Mouse (Mus musculus) embryonic facial prominence, embryonic 13.5 days (tissue): ENCODE results near the gene Cdk2ap2. TPM values are rescaled to one million over a fixed set of nuclear protein-coding genes. Genes with fewer than 3 reads are reported as not detected.

Source experiments
- ATAC-seq: fragments of 200-750 bp; cut with Nextera tagmentation; 2 replicates; pipeline ENCODE4 v1.8.0; 2017; ENCODE audit warnings: low read depth; ENCODE audit not compliant: insufficient number of reproducible peaks, insufficient read depth, low FRiP score, low TSS enrichment
- H3K27ac ChIP-seq: fragments of 300-500 bp; sonication (generic); 2 replicates; pipeline ENCODE4 v1.5.1; 2015; ENCODE audit warnings: moderate library complexity, mild to moderate bottlenecking, inconsistent platforms
- H3K27me3 ChIP-seq: fragments of 300-500 bp; sonication (generic); 2 replicates; pipeline ENCODE4 v1.6.1; 2015; ENCODE audit warnings: mild to moderate bottlenecking, inconsistent platforms
- H3K36me3 ChIP-seq: fragments of 300-500 bp; sonication (generic); 2 replicates; pipeline ENCODE4 v1.6.1; 2015; ENCODE audit warnings: mild to moderate bottlenecking, inconsistent platforms
- H3K4me1 ChIP-seq: fragments of 300-500 bp; sonication (generic); 2 replicates; pipeline ENCODE4 v1.6.1; 2015; ENCODE audit warnings: inconsistent platforms
- H3K4me2 ChIP-seq: fragments of 300-500 bp; sonication (generic); 2 replicates; pipeline ENCODE4 v1.6.1; 2015; ENCODE audit warnings: moderate library complexity, mild to moderate bottlenecking, inconsistent platforms
- H3K4me3 ChIP-seq: fragments of 300-500 bp; sonication (generic); 2 replicates; pipeline ENCODE4 v1.5.1; 2015; ENCODE audit warnings: mild to moderate bottlenecking, inconsistent platforms
- H3K9ac ChIP-seq: fragments of 300-500 bp; sonication (generic); 2 replicates; pipeline ENCODE4 v1.6.1; 2015; ENCODE audit warnings: mild to moderate bottlenecking, inconsistent platforms
- H3K9me3 ChIP-seq: fragments of 300-500 bp; sonication (generic); 2 replicates; pipeline ENCODE4 v1.6.1; 2016; ENCODE audit warnings: inconsistent platforms
- WGBS: fragments of 180-500 bp; shearing (Covaris S2); methylation state at CpG from one replicate; pipeline ENCODE4 v1.1.7; 2015; ENCODE audit warnings: mixed read lengths; 5-methylcytosine and 5-hydroxymethylcytosine counted together
- polyA plus RNA-seq: library from polyadenylated mRNA; unstranded; fragments of >200 nt; fragmentation: Nextera tagmentation; extraction: Ambion mirVana; gene quantifications from 2 replicates; pipeline ENCODE4 v1.2.1, GENCODE M21; 2015

Gene Cdk2ap2
- polyA plus RNA-seq, 1 experiment from 2014 or later: 62.3 TPM

GRCm38 (mm10) chr19:4106654-4107053, 9.7 kb downstream of the Cdk2ap2 start:
- 86% methylated on average over 14 of the region's 14 CpGs for WGBS
- no peak overlapping the region for H3K9ac ChIP-seq
- no peak for ATAC-seq

GRCm38 (mm10) chr19:4108535-4108934, 11.6 kb downstream of the Cdk2ap2 start:
- Histone ChIP-seq H3K36me3 (peaks cover 23% of the 10 kb centered on the region), H3K4me2 (no peak overlapping the region), H3K27me3 (no peaks in the 10 kb centered on the region), H3K27ac (no peak overlapping the region), H3K9ac (no peak overlapping the region), H3K9me3 (no peaks in the 10 kb centered on the region), H3K4me3 (no peak overlapping the region), H3K4me1 (no peaks in the 10 kb centered on the region)
- WGBS: 86% methylated on average over 9 of the region's 9 CpGs
- ATAC-seq: no peak

More at GRCm38 (mm10) chr19:4106654-4107053, 9.7 kb downstream of the Cdk2ap2 start:
- peaks cover 4% of the 10 kb centered on the region; the same call in 1 of the 2 replicates for H3K36me3 ChIP-seq
- H3K9me3 ChIP-seq: no peaks in the 10 kb centered on the region
- H3K4me2 ChIP-seq: no peak overlapping the region
- H3K27ac ChIP-seq: no peak overlapping the region
- peaks cover 16% of the 10 kb centered on the region for H3K27me3 ChIP-seq
- no peak overlapping the region for H3K4me3 ChIP-seq
- no peaks in the 10 kb centered on the region for H3K4me1 ChIP-seq

- Histone ChIP-seq H3K4me2 (no peak overlapping the region), H3K27ac (no peak overlapping the region), H3K9me3 (no peaks in the 10 kb centered on the region), H3K4me1 (no peaks in the 10 kb centered on the region), H3K9ac (peak overlapping the region; percentile 46; the same call in 1 of the 2 replicates), H3K27me3 (no peaks in the 10 kb centered on the region), H3K36me3 (peaks cover 59% of the 10 kb centered on the region), H3K4me3 (no peak overlapping the region)
- 93% methylated on average over 26 of the region's 26 CpGs for WGBS
- no peak for ATAC-seq
Observed at GRCm38 (mm10) chr19:4112063-4112960, 15.3 kb downstream of the Cdk2ap2 start.

- H3K27me3 ChIP-seq: no peaks in the 10 kb centered on the region
- no peaks in the 10 kb centered on the region for H3K9me3 ChIP-seq
Observed at GRCm38 (mm10) chr19:4113186-4113805, 16.3 kb downstream of the Cdk2ap2 start.

GRCm38 (mm10) chr19:4113806-4114230, 16.8 kb downstream of the Cdk2ap2 start:
- H3K4me1 ChIP-seq: no peaks in the 10 kb centered on the region
- H3K4me3 ChIP-seq: no peak overlapping the region
- peaks cover 67% of the 10 kb centered on the region for H3K36me3 ChIP-seq
- H3K27ac ChIP-seq: no peak overlapping the region
- no peaks in the 10 kb centered on the region for H3K27me3 ChIP-seq
- H3K9ac ChIP-seq: no peak overlapping the region
- 68% methylated on average over 5 of the region's 5 CpGs for WGBS
- H3K4me2 ChIP-seq: no peak overlapping the region
- no peak for ATAC-seq
- no peaks in the 10 kb centered on the region for H3K9me3 ChIP-seq

More at GRCm38 (mm10) chr19:4113186-4113805, 16.3 kb downstream of the Cdk2ap2 start:
- ATAC-seq: no peak
- peak overlapping the region; percentile 46; the same call in 1 of the 2 replicates for H3K9ac ChIP-seq
- peaks cover 67% of the 10 kb centered on the region for H3K36me3 ChIP-seq
- H3K4me2 ChIP-seq: no peak overlapping the region
- H3K4me1 ChIP-seq: no peaks in the 10 kb centered on the region
- no peak overlapping the region for H3K4me3 ChIP-seq
- H3K27ac ChIP-seq: no peak overlapping the region
- 85% methylated on average over 13 of the region's 13 CpGs for WGBS

- H3K27me3 ChIP-seq: no peaks in the 10 kb centered on the region
- H3K4me3 ChIP-seq: no peak overlapping the region
- 89% methylated on average over 10 of the region's 10 CpGs for WGBS
- H3K4me1 ChIP-seq: peaks cover under 1% of the 10 kb centered on the region; the same call in 1 of the 2 replicates
- ATAC-seq: no peak
- no peak overlapping the region for H3K4me2 ChIP-seq
- no peaks in the 10 kb centered on the region for H3K9me3 ChIP-seq
- H3K27ac ChIP-seq: no peak overlapping the region
- peaks cover 67% of the 10 kb centered on the region for H3K36me3 ChIP-seq
- H3K9ac ChIP-seq: no peak overlapping the region
Observed at GRCm38 (mm10) chr19:4114551-4114950, 17.6 kb downstream of the Cdk2ap2 start.

- Histone ChIP-seq H3K9ac (no peak overlapping the region), H3K4me2 (no peak overlapping the region), H3K27me3 (no peaks in the 10 kb centered on the region), H3K4me1 (peaks cover 7% of the 10 kb centered on the region), H3K36me3 (peaks cover 67% of the 10 kb centered on the region), H3K4me3 (no peak overlapping the region), H3K9me3 (no peaks in the 10 kb centered on the region), H3K27ac (no peak overlapping the region)
- WGBS: 94% methylated on average over 10 of the region's 10 CpGs
- ATAC-seq: no peak
Observed at GRCm38 (mm10) chr19:4115144-4115543, 18.2 kb downstream of the Cdk2ap2 start.

- Histone ChIP-seq H3K9ac (no peak overlapping the region), H3K4me3 (no peak overlapping the region), H3K27ac (no peak overlapping the region), H3K9me3 (no peaks in the 10 kb centered on the region), H3K4me2 (no peak overlapping the region), H3K4me1 (peaks cover 13% of the 10 kb centered on the region), H3K36me3 (peaks cover 67% of the 10 kb centered on the region), H3K27me3 (no peaks in the 10 kb centered on the region)
- 84% methylated on average over 11 of the region's 11 CpGs for WGBS
- no peak for ATAC-seq
Observed at GRCm38 (mm10) chr19:4115816-4116215, 18.8 kb downstream of the Cdk2ap2 start.

- peaks cover 60% of the 10 kb centered on the region for H3K36me3 ChIP-seq
- 94% methylated on average over 7 of the region's 7 CpGs for WGBS
- no peak for ATAC-seq
- peaks cover 16% of the 10 kb centered on the region for H3K4me1 ChIP-seq
- H3K9me3 ChIP-seq: no peaks in the 10 kb centered on the region
- no peak overlapping the region for H3K27ac ChIP-seq
- no peaks in the 10 kb centered on the region for H3K27me3 ChIP-seq
- no peak overlapping the region for H3K4me3 ChIP-seq
- H3K4me2 ChIP-seq: no peak overlapping the region
- H3K9ac ChIP-seq: no peak overlapping the region
Observed at GRCm38 (mm10) chr19:4117006-4117405, 20.0 kb downstream of the Cdk2ap2 start.

- Histone ChIP-seq H3K4me3 (no peak overlapping the region), H3K9me3 (no peaks in the 10 kb centered on the region), H3K27ac (no peak overlapping the region), H3K36me3 (peaks cover 46% of the 10 kb centered on the region), H3K27me3 (no peaks in the 10 kb centered on the region), H3K4me2 (no peak overlapping the region), H3K9ac (no peak overlapping the region), H3K4me1 (peaks cover 16% of the 10 kb centered on the region)
- 87% methylated on average over 2 of the region's 2 CpGs for WGBS
- no peak for ATAC-seq
Observed at GRCm38 (mm10) chr19:4118350-4118749, 21.4 kb downstream of the Cdk2ap2 start.

GRCm38 (mm10) chr19:4119716-4120487, 22.9 kb downstream of the Cdk2ap2 start:
- H3K27ac ChIP-seq: no peak overlapping the region
- H3K27me3 ChIP-seq: no peaks in the 10 kb centered on the region
- peak overlapping the region; percentile 61 for H3K4me2 ChIP-seq
- WGBS: 90% methylated on average over 6 of the region's 6 CpGs
- no peak overlapping the region for H3K4me3 ChIP-seq
- H3K36me3 ChIP-seq: peaks cover 31% of the 10 kb centered on the region
- no peak for ATAC-seq
- H3K9me3 ChIP-seq: no peaks in the 10 kb centered on the region
- peaks cover 30% of the 10 kb centered on the region for H3K4me1 ChIP-seq
- no peak overlapping the region for H3K9ac ChIP-seq
